Mouse (Mus musculus) forebrain, embryonic 14.5 days (tissue): ENCODE measurements around the gene Prkag2. TPM values are rescaled to one million over a fixed set of nuclear protein-coding genes. Genes with fewer than 3 reads are reported as not detected.
"Not testable (repeated sequence)": the region's sequence is repeated elsewhere in the genome, so short reads cannot be mapped to it uniquely, and the experiment has no call there.

Source experiments
- ATAC-seq: fragments of 200-750 bp; cut with Nextera tagmentation; 2 replicates; pipeline ENCODE4 v1.8.0; 2017; ENCODE audit warnings: mild to moderate bottlenecking, moderate library complexity
- DNase-seq: peaks from one replicate; pipeline ENCODE4 v3.0.0-alpha.2; 2015; ENCODE audit warnings: low spot score
- H3K27ac ChIP-seq: fragments of 300-500 bp; sonication (generic); 2 replicates; pipeline ENCODE4 v1.5.1; 2014; ENCODE audit warnings: low read depth, mild to moderate bottlenecking, control low read depth, low read length, moderate library complexity
- H3K27me3 ChIP-seq: fragments of 300-500 bp; sonication (generic); replicated peaks from 2 replicates; pipeline ENCODE4 v1.6.1; 2014; ENCODE audit warnings: low read length, control low read depth, mixed read lengths; ENCODE audit not compliant: control insufficient read depth, insufficient read depth
- H3K36me3 ChIP-seq: fragments of 300-500 bp; sonication (generic); 2 replicates; pipeline ENCODE4 v1.6.1; 2014; ENCODE audit warnings: low read length, control low read depth; ENCODE audit not compliant: control insufficient read depth, insufficient read depth
- H3K4me1 ChIP-seq: fragments of 300-500 bp; sonication (generic); 2 replicates; pipeline ENCODE4 v1.6.1; 2014; ENCODE audit warnings: antibody characterized with exemption, low read length, control low read depth; ENCODE audit not compliant: control insufficient read depth, insufficient read depth
- H3K4me2 ChIP-seq: fragments of 300-500 bp; sonication (generic); 2 replicates; pipeline ENCODE4 v1.6.1; 2014; ENCODE audit warnings: mild to moderate bottlenecking, control low read depth, low read length
- H3K4me3 ChIP-seq: fragments of 300-500 bp; sonication (generic); 2 replicates; pipeline ENCODE4 v1.5.1; 2014; ENCODE audit warnings: low read depth, low read length, control low read depth
- H3K9ac ChIP-seq: fragments of 300-500 bp; sonication (generic); 2 replicates; pipeline ENCODE4 v1.6.1; 2014; ENCODE audit warnings: mild to moderate bottlenecking, low read length, control low read depth, moderate library complexity
- H3K9me3 ChIP-seq: fragments of 300-500 bp; sonication (generic); replicated peaks from 2 replicates; pipeline ENCODE4 v1.6.1; 2016; ENCODE audit warnings: low read length, control low read depth, mixed read lengths; ENCODE audit not compliant: control insufficient read depth
- WGBS: fragments of 180-500 bp; shearing (Covaris S2); extraction: QIAGEN DNeasy Blood & Tissue Kit; methylation state at CpG from one replicate; pipeline ENCODE4 v1.1.7; 2014; 5-methylcytosine and 5-hydroxymethylcytosine counted together
- polyA plus RNA-seq: library from polyadenylated mRNA; unstranded; fragments of >200 nt; fragmentation: Nextera tagmentation; extraction: Ambion mirVana; gene quantifications from 2 replicates; pipeline ENCODE4 v1.2.1, GENCODE M21; 2014

Gene Prkag2
- polyA plus RNA-seq, 1 experiment from 2014 or later: 80.6 TPM

- H3K4me2 ChIP-seq: no peak overlapping the region
- no peak for DNase-seq
- H3K9ac ChIP-seq: no peak overlapping the region
- no peaks in the 10 kb centered on the region for H3K4me1 ChIP-seq
- peaks cover 58% of the 10 kb centered on the region for H3K36me3 ChIP-seq
- H3K9me3 ChIP-seq: no peaks in the 10 kb centered on the region
- no peak overlapping the region for H3K27ac ChIP-seq
- 88% methylated on average over 12 of the region's 12 CpGs for WGBS
- no peak overlapping the region for H3K4me3 ChIP-seq
- no peaks in the 10 kb centered on the region for H3K27me3 ChIP-seq
- no peak for ATAC-seq
Measured at GRCm38 (mm10) chr5:24863804-24864203, 236.6 kb downstream of the Prkag2 start.

- DNase-seq (no peak), ATAC-seq (no peak)
- peaks cover 40% of the 10 kb centered on the region for H3K36me3 ChIP-seq
- no peak overlapping the region for H3K4me2 ChIP-seq
- H3K9me3 ChIP-seq: no peaks in the 10 kb centered on the region
- 89% methylated on average over 9 of the region's 9 CpGs for WGBS
- no peak overlapping the region for H3K9ac ChIP-seq
- no peak overlapping the region for H3K4me3 ChIP-seq
- no peaks in the 10 kb centered on the region for H3K27me3 ChIP-seq
- no peaks in the 10 kb centered on the region for H3K4me1 ChIP-seq
- no peak overlapping the region for H3K27ac ChIP-seq
Measured at GRCm38 (mm10) chr5:24861449-24861930, 239.0 kb downstream of the Prkag2 start.

- Histone ChIP-seq H3K4me1 (no peaks in the 10 kb centered on the region), H3K9ac (no peak overlapping the region), H3K27ac (peak overlapping the region; percentile 16; the same call in 1 of the 2 replicates), H3K27me3 (no peaks in the 10 kb centered on the region), H3K9me3 (no peaks in the 10 kb centered on the region), H3K4me2 (no peak overlapping the region), H3K4me3 (no peak overlapping the region), H3K36me3 (peaks cover 33% of the 10 kb centered on the region)
- DNase-seq (peak; percentile 91), ATAC-seq (peak; percentile 95)
- WGBS: 58% methylated on average over 13 of the region's 13 CpGs
Measured at GRCm38 (mm10) chr5:24860635-24861448, 239.6 kb downstream of the Prkag2 start.

- H3K4me3 ChIP-seq: no peak overlapping the region
- H3K9me3 ChIP-seq: no peaks in the 10 kb centered on the region
- no peak overlapping the region for H3K9ac ChIP-seq
- no peaks in the 10 kb centered on the region for H3K27me3 ChIP-seq
- peak overlapping the region; percentile 16; the same call in 1 of the 2 replicates for H3K27ac ChIP-seq
- no peak overlapping the region for H3K4me2 ChIP-seq
- ATAC-seq: no peak
- H3K4me1 ChIP-seq: no peaks in the 10 kb centered on the region
- no peak for DNase-seq
- H3K36me3 ChIP-seq: peaks cover 30% of the 10 kb centered on the region
- 71% methylated on average over 3 of the region's 3 CpGs for WGBS
Measured at GRCm38 (mm10) chr5:24859771-24860540, 240.5 kb downstream of the Prkag2 start.

GRCm38 (mm10) chr5:24854827-24855600, 245.4 kb downstream of the Prkag2 start:
- ATAC-seq: no peak
- no peak for DNase-seq
- Histone ChIP-seq H3K27me3 (no peaks in the 10 kb centered on the region), H3K9ac (no peak overlapping the region), H3K36me3 (no peaks in the 10 kb centered on the region), H3K9me3 (no peaks in the 10 kb centered on the region), H3K4me3 (no peak overlapping the region), H3K4me2 (no peak overlapping the region), H3K27ac (no peak overlapping the region), H3K4me1 (no peaks in the 10 kb centered on the region)
- 78% methylated on average over 3 of the region's 3 CpGs for WGBS

GRCm38 (mm10) chr5:24854256-24854655, 246.2 kb downstream of the Prkag2 start:
- Histone ChIP-seq H3K4me1 (no peaks in the 10 kb centered on the region), H3K9me3 (no peaks in the 10 kb centered on the region), H3K27ac (no peak overlapping the region), H3K36me3 (no peaks in the 10 kb centered on the region), H3K9ac (no peak overlapping the region), H3K4me2 (no peak overlapping the region), H3K4me3 (no peak overlapping the region), H3K27me3 (no peaks in the 10 kb centered on the region)
- 88% methylated on average over 3 of the region's 3 CpGs for WGBS
- DNase-seq (no peak), ATAC-seq (no peak)

GRCm38 (mm10) chr5:24848261-24848660, 252.2 kb downstream of the Prkag2 start:
- H3K9me3 ChIP-seq, DNase-seq, H3K4me2 ChIP-seq, ATAC-seq, H3K4me1 ChIP-seq, H3K27me3 ChIP-seq, H3K9ac ChIP-seq, H3K36me3 ChIP-seq, H3K4me3 ChIP-seq, H3K27ac ChIP-seq: not testable (repeated sequence)
- WGBS: 91% methylated on average over 14 of the region's 14 CpGs

GRCm38 (mm10) chr5:24843841-24844240, 256.6 kb downstream of the Prkag2 start:
- Histone ChIP-seq H3K27ac (no peak overlapping the region), H3K4me3 (no peak overlapping the region), H3K4me2 (no peak overlapping the region; the same call in 1 of the 2 replicates), H3K27me3 (no peaks in the 10 kb centered on the region), H3K9me3 (no peaks in the 10 kb centered on the region), H3K9ac (peak overlapping the region; percentile 72; the same call in 1 of the 2 replicates), H3K4me1 (peaks cover 21% of the 10 kb centered on the region), H3K36me3 (no peaks in the 10 kb centered on the region)
- ATAC-seq (no peak), DNase-seq (no peak)
- 92% methylated on average over 5 of the region's 5 CpGs for WGBS
